Mouse (Mus musculus): Measurements from ENCODE around the gene Thbd. TPM values are rescaled to one million over a fixed set of nuclear protein-coding genes. Genes with fewer than 3 reads are reported as not detected.

Thbd gene
- total and polyA plus RNA-seq, 3 experiments, result not detected

- Histone ChIP-seq H3K4me2 (ENCODE audit: insufficient read depth, low read depth, poor library complexity, severe bottlenecking) (no peak overlapping the region), H3K4me1 (ENCODE audit: control insufficient read depth in 1 of 2, insufficient read depth in 2 of 2) (peaks cover 3 to 45% of the 10 kb centered on the region in 2 experiments; a peak in 3 of 4 replicates), H3K79me2 (replicated peaks; ENCODE audit: control insufficient read depth, extremely low read depth, insufficient read depth, poor library complexity, severe bottlenecking) (no peaks in the 10 kb centered on the region), H3K9ac (ENCODE audit: insufficient read depth, low read depth) (no peak overlapping the region), H3K9me3 (replicated peaks; ENCODE audit: low read length) (no peaks in the 10 kb centered on the region), H3K36me3 (replicated peaks in 1 of 2; ENCODE audit: control insufficient read depth in 1 of 2, insufficient read depth in 1 of 2, low read length in 1 of 2) (no peaks in the 10 kb centered on the region), H3K4me3 (replicated peaks in 1 of 3; ENCODE audit: low read depth in 2 of 3, low read length in 2 of 3, poor library complexity in 1 of 3) (no peak overlapping the region), H3K27ac (ENCODE audit: insufficient read depth, low read depth) (no peak overlapping the region), H3K27me3 (replicated peaks) (no peaks in the 10 kb centered on the region)
- DNase-seq (ENCODE audit: extremely low read depth), result no peak
- in situ Hi-C loops (cut with MboI; ENCODE audit: low pct_ligation_motif_present, low pct_unique_long_range_greater_than_20kb, low sequenced_read_pairs), result loop anchor here (10.0 kb wide), 1 partner anchor 64 kb away; no protein-coding TSS in a partner anchor
- dilution Hi-C loops (cut with MboI; ENCODE audit: extremely low pct_ligation_motif_present, extremely low pct_unique_long_range_greater_than_20kb, low sequenced_read_pairs), result no loop called here
- TF ChIP-seq BHLHE40 (IDR thresholded peaks at IDR 0.05; ENCODE audit: low read depth, low read length) (no peak), TBP (conservative IDR thresholded peaks at IDR 0.05; ENCODE audit: low read depth, low read length) (no peak), POLR2AphosphoS2 (IDR thresholded peaks at IDR 0.05; ENCODE audit: low read depth, low read length) (no peak), CTCF (conservative IDR thresholded peaks at IDR 0.05 in 1 of 2, IDR thresholded peaks at IDR 0.05 in 1 of 2; ENCODE audit: low read depth in 2 of 2, low read length in 2 of 2) (no peak), MAZ (IDR thresholded peaks at IDR 0.05; ENCODE audit: low read depth, low read length) (no peak), MAX (IDR thresholded peaks at IDR 0.05; ENCODE audit: low read length) (no peak), RAD21 (IDR thresholded peaks at IDR 0.05; ENCODE audit: low read depth, low read length) (no peak), ZMIZ1 (IDR thresholded peaks at IDR 0.05; ENCODE audit: low read depth, low read length) (no peak), E2F4 (IDR thresholded peaks at IDR 0.05; ENCODE audit: insufficient replicate concordance, low read depth, low read length) (no peak), JUND (conservative IDR thresholded peaks at IDR 0.05; ENCODE audit: low read depth, low read length) (no peak), MYC (IDR thresholded peaks at IDR 0.05; ENCODE audit: low read depth, low read length) (no peak), NRF1 (IDR thresholded peaks at IDR 0.05; ENCODE audit: low read depth, low read length) (no peak), RCOR1 (conservative IDR thresholded peaks at IDR 0.05; ENCODE audit: low read depth, low read length) (no peak), USF2 (conservative IDR thresholded peaks at IDR 0.05; ENCODE audit: low read depth, low read length) (no peak), IRF4 (IDR thresholded peaks at IDR 0.05; ENCODE audit: low read depth, low read length) (no peak), NELFE (IDR thresholded peaks at IDR 0.05; ENCODE audit: low read depth, low read length) (no peak), POLR2A (IDR thresholded peaks at IDR 0.05; ENCODE audit: low read depth, low read length) (no peak)
Observed at GRCm38 (mm10) chr2:148430941-148431340, 23.0 kb upstream of the Thbd start.

GRCm38 (mm10) chr2:148429001-148429505 is 21.1 kb upstream of the Thbd start:
- no peak for DNase-seq (ENCODE audit: extremely low read depth)
- Histone ChIP-seq H3K9ac (ENCODE audit: insufficient read depth, low read depth) (no peak overlapping the region), H3K27me3 (replicated peaks) (no peaks in the 10 kb centered on the region), H3K4me3 (replicated peaks in 1 of 3; ENCODE audit: low read depth in 2 of 3, low read length in 2 of 3, poor library complexity in 1 of 3) (no peak overlapping the region), H3K4me1 (ENCODE audit: control insufficient read depth in 1 of 2, insufficient read depth in 2 of 2) (peaks cover 3 to 62% of the 10 kb centered on the region in 2 experiments; a peak in 3 of 4 replicates), H3K27ac (ENCODE audit: insufficient read depth, low read depth) (no peak overlapping the region), H3K4me2 (ENCODE audit: insufficient read depth, low read depth, poor library complexity, severe bottlenecking) (no peak overlapping the region), H3K79me2 (replicated peaks; ENCODE audit: control insufficient read depth, extremely low read depth, insufficient read depth, poor library complexity, severe bottlenecking) (no peaks in the 10 kb centered on the region), H3K36me3 (replicated peaks in 1 of 2; ENCODE audit: control insufficient read depth in 1 of 2, insufficient read depth in 1 of 2, low read length in 1 of 2) (no peaks in the 10 kb centered on the region), H3K9me3 (replicated peaks; ENCODE audit: low read length) (no peaks in the 10 kb centered on the region)
- in situ Hi-C loops (cut with MboI; ENCODE audit: low pct_ligation_motif_present, low pct_unique_long_range_greater_than_20kb, low sequenced_read_pairs) (no loop called here), dilution Hi-C loops (cut with MboI; ENCODE audit: extremely low pct_ligation_motif_present, extremely low pct_unique_long_range_greater_than_20kb, low sequenced_read_pairs) (no loop called here)
- TF ChIP-seq PAX5 (IDR thresholded peaks at IDR 0.05; ENCODE audit: low read length) (no peak), RCOR1 (conservative IDR thresholded peaks at IDR 0.05; ENCODE audit: low read depth, low read length) (no peak)

Measured in CH12.LX (cell line).